Mouse (Mus musculus) heart, postnatal 0 days (tissue): ENCODE results near the gene Lgals3bp. TPM values are rescaled to one million over a fixed set of nuclear protein-coding genes. Genes with fewer than 3 reads are reported as not detected.

ENCODE experiments used
- ATAC-seq: fragments of 200-750 bp; cut with Nextera tagmentation; 2 replicates; pipeline ENCODE4 v1.8.0; 2017; ENCODE audit warnings: low read depth, moderate number of reproducible peaks, moderate library complexity; ENCODE audit not compliant: insufficient read depth
- DNase-seq: peaks from one replicate; pipeline ENCODE4 v3.0.0-alpha.2; 2016; ENCODE audit warnings: low spot score
- H3K27ac ChIP-seq: fragments of 300-500 bp; sonication (generic); 2 replicates; pipeline ENCODE4 v1.5.1; 2014; ENCODE audit warnings: low read depth, mild to moderate bottlenecking
- H3K27me3 ChIP-seq: fragments of 300-500 bp; sonication (generic); 2 replicates; pipeline ENCODE4 v1.6.1; 2014; ENCODE audit warnings: low read length, mixed read lengths; ENCODE audit not compliant: control insufficient read depth, insufficient read depth
- H3K36me3 ChIP-seq: fragments of 300-500 bp; sonication (generic); replicated peaks from 2 replicates; pipeline ENCODE4 v1.6.1; 2014; ENCODE audit warnings: low read length, mixed read lengths; ENCODE audit not compliant: control insufficient read depth, insufficient read depth
- H3K4me1 ChIP-seq: fragments of 300-500 bp; sonication (generic); 2 replicates; pipeline ENCODE4 v1.6.1; 2014; ENCODE audit warnings: antibody characterized with exemption; ENCODE audit not compliant: control insufficient read depth, insufficient read depth
- H3K4me2 ChIP-seq: fragments of 300-500 bp; sonication (generic); 2 replicates; pipeline ENCODE4 v1.6.1; 2014; ENCODE audit warnings: low read depth, mild to moderate bottlenecking, low read length, moderate library complexity
- H3K4me3 ChIP-seq: fragments of 300-500 bp; sonication (generic); 2 replicates; pipeline ENCODE4 v1.5.1; 2014; ENCODE audit warnings: low read depth, low read length
- H3K9ac ChIP-seq: fragments of 300-500 bp; sonication (generic); replicated peaks from 2 replicates; pipeline ENCODE4 v1.6.1; 2014; ENCODE audit warnings: low read depth, low read length, mixed read lengths
- H3K9me3 ChIP-seq: fragments of 300-500 bp; sonication (generic); replicated peaks from 2 replicates; pipeline ENCODE4 v1.6.1; 2016; ENCODE audit warnings: low read length; ENCODE audit not compliant: control insufficient read depth
- CTCF ChIP-seq: IDR thresholded peaks from 2 replicates; pipeline ENCODE4 v1.5.1; 2016; ENCODE audit warnings: antibody characterized with exemption, control low read depth, low read depth
- EP300 ChIP-seq: IDR thresholded peaks from 2 replicates; pipeline ENCODE4 v1.6.1; 2016; ENCODE audit warnings: antibody characterized with exemption, low read depth
- WGBS: fragments of 180-500 bp; shearing (Covaris S2); extraction: QIAGEN DNeasy Blood & Tissue Kit; methylation state at CpG from one replicate; pipeline ENCODE4 v1.1.7; 2014; 5-methylcytosine and 5-hydroxymethylcytosine counted together
- polyA plus RNA-seq: library from polyadenylated mRNA; unstranded; fragments of >200 nt; fragmentation: Nextera tagmentation; extraction: Ambion mirVana; gene quantifications from 2 replicates; pipeline ENCODE4 v1.2.1, GENCODE M21; 2015
- total RNA-seq: library from RNA; depleted of rRNA; stranded (reverse); fragments of >200 nt; gene quantifications from 2 replicates; pipeline ENCODE4 v1.2.3, GENCODE M21; 2014; ENCODE audit warnings: low replicate concordance

Lgals3bp gene
- total and polyA plus RNA-seq, 2 experiments from 2014 or later = 28.6 to 77.9 TPM

- H3K27me3 ChIP-seq = no peaks in the 10 kb centered on the region
- H3K27ac ChIP-seq = no peak overlapping the region
- 0 out of 2 replicates have a peak, but pooled peaks cover 4% of the 10 kb centered on the region for H3K9me3 ChIP-seq
- ATAC-seq (no peak), DNase-seq (no peak)
- no peaks in the 10 kb centered on the region for H3K36me3 ChIP-seq
- H3K4me3 ChIP-seq = no peak overlapping the region
- H3K4me2 ChIP-seq = no peak overlapping the region
- H3K4me1 ChIP-seq = 0 out of 2 replicates have a peak, but pooled peaks cover 8% of the 10 kb centered on the region
- H3K9ac ChIP-seq = no peak overlapping the region
- WGBS = 46% methylated on average over 7 of the region's 7 CpGs
- TF ChIP-seq EP300 (no peak), CTCF (no peak)
Measured at GRCm38 (mm10) chr11:118372641-118373040, 29.3 kb downstream of the Lgals3bp start.

GRCm38 (mm10) chr11:118371876-118372275 lies 30.0 kb downstream of the Lgals3bp start:
- Histone ChIP-seq H3K4me3 (no peak overlapping the region), H3K9ac (no peak overlapping the region), H3K4me2 (no peak overlapping the region), H3K27me3 (no peaks in the 10 kb centered on the region), H3K27ac (no peak overlapping the region), H3K9me3 (0 out of 2 replicates have a peak, but pooled peaks cover 4% of the 10 kb centered on the region), H3K36me3 (no peaks in the 10 kb centered on the region), H3K4me1 (0 out of 2 replicates have a peak, but pooled peaks cover 8% of the 10 kb centered on the region)
- DNase-seq = no peak
- no peak; the same call in 1 of the 2 replicates for ATAC-seq
- 69% methylated on average over 7 of the region's 7 CpGs for WGBS
- no peak for TF ChIP-seq EP300
- no peak for TF ChIP-seq CTCF

- TF ChIP-seq EP300 (no peak), CTCF (no peak)
- WGBS = 68% methylated on average over 8 of the region's 8 CpGs
- no peak overlapping the region for H3K4me2 ChIP-seq
- no peaks in the 10 kb centered on the region for H3K4me1 ChIP-seq
- no peak overlapping the region for H3K9ac ChIP-seq
- H3K4me3 ChIP-seq = no peak overlapping the region
- H3K9me3 ChIP-seq = 0 out of 2 replicates have a peak, but pooled peaks cover 4% of the 10 kb centered on the region
- DNase-seq (no peak), ATAC-seq (no peak)
- no peaks in the 10 kb centered on the region for H3K27me3 ChIP-seq
- H3K36me3 ChIP-seq = no peaks in the 10 kb centered on the region
- no peak overlapping the region for H3K27ac ChIP-seq
Measured at GRCm38 (mm10) chr11:118369657-118370056, 32.2 kb downstream of the Lgals3bp start.

GRCm38 (mm10) chr11:118369251-118369650 lies 32.6 kb downstream of the Lgals3bp start:
- Histone ChIP-seq H3K36me3 (no peaks in the 10 kb centered on the region), H3K4me3 (no peak overlapping the region), H3K9ac (no peak overlapping the region), H3K4me2 (no peak overlapping the region), H3K27ac (no peak overlapping the region), H3K9me3 (0 out of 2 replicates have a peak, but pooled peaks cover 4% of the 10 kb centered on the region), H3K4me1 (no peaks in the 10 kb centered on the region), H3K27me3 (no peaks in the 10 kb centered on the region)
- TF ChIP-seq EP300 (no peak), CTCF (no peak)
- no peak for DNase-seq
- ATAC-seq = no peak
- 78% methylated on average over 5 of the region's 5 CpGs for WGBS

- H3K9me3 ChIP-seq = 0 out of 2 replicates have a peak, but pooled peaks cover 4% of the 10 kb centered on the region
- TF ChIP-seq EP300 (no peak), CTCF (0 out of 2 replicates have a peak, but pooled peaks have one; percentile 28)
- H3K27me3 ChIP-seq = no peaks in the 10 kb centered on the region
- H3K27ac ChIP-seq = no peak overlapping the region
- ATAC-seq (no peak), DNase-seq (no peak)
- H3K4me1 ChIP-seq = peaks cover 7% of the 10 kb centered on the region
- no peak overlapping the region for H3K4me2 ChIP-seq
- whole genome bisulfite sequencing = 65% methylated on average over 3 of the region's 3 CpGs
- H3K36me3 ChIP-seq = no peaks in the 10 kb centered on the region
- H3K4me3 ChIP-seq = no peak overlapping the region
- no peak overlapping the region for H3K9ac ChIP-seq
Measured at GRCm38 (mm10) chr11:118368330-118368729, 33.6 kb downstream of the Lgals3bp start.

- 67% methylated on average over 8 of the region's 8 CpGs for WGBS
- no peak overlapping the region for H3K4me3 ChIP-seq
- peaks cover 13% of the 10 kb centered on the region for H3K4me1 ChIP-seq
- no peaks in the 10 kb centered on the region for H3K36me3 ChIP-seq
- no peak for DNase-seq
- H3K9ac ChIP-seq = no peak overlapping the region
- H3K27me3 ChIP-seq = no peaks in the 10 kb centered on the region
- ATAC-seq = no peak
- no peak overlapping the region for H3K4me2 ChIP-seq
- no peak for TF ChIP-seq EP300
- no peak for TF ChIP-seq CTCF
- H3K9me3 ChIP-seq = 0 out of 2 replicates have a peak, but pooled peaks cover 4% of the 10 kb centered on the region
- no peak overlapping the region for H3K27ac ChIP-seq
Measured at GRCm38 (mm10) chr11:118366559-118366958, 35.3 kb downstream of the Lgals3bp start.
